Mouse (Mus musculus): Measurements from ENCODE around the gene Sprr2a2. TPM values are rescaled to one million over a fixed set of nuclear protein-coding genes. Genes with fewer than 3 reads are reported as not detected.

The Sprr2a2 gene
- 0.20 TPM for polyA plus RNA-seq (2014; fragmentation: Illumina TruSeq; extraction: RNeasy Lipid Tissue Mini Kit (QIAGEN cat#74804))

GRCm38 (mm10) chr3:92215569-92215968, at the start of gene Sprr2a2, which contains the start of gene Sprr2a1:
Gene Sprr2a2, plus strand, starts transcription at chr3:92215920.
Gene Sprr2a1, plus strand, starts transcription at chr3:92215799.

DNA sequence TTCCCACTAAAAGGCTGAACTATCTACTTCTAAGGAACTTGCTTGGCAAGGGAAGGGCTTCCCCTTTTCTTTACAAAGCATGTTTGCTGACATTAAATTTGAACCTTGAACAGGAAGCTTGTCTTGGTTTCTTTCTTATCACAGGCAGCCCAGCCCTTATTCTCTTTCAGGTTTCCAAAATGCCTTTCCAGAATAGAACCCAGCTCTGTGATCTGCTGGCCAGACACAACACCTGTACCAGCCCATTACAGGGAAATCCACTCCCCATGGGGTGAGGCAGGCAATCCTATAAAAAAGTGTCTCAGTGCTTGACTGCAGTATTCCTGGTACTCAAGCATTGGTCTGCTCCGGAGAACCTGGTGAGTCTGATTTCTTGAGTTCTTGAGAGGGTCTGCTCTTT, 69.4 kb downstream of the Sprr2a2 start, which contains the start of gene Sprr2a3:
Gene Sprr2a3, plus strand, starts transcription at position 317 of the 400 bp plus-strand sequence.

Other genes starting within 250 kb of the Sprr2a2 start
- gene Pglyrp3, start 201.3 kb upstream of the Sprr2a2 start, polyA plus RNA-seq (2014; fragmentation: Illumina TruSeq; extraction: RNeasy Lipid Tissue Mini Kit (QIAGEN cat#74804)) = not detected
- not detected for gene Lor, start 132.8 kb upstream of the Sprr2a2 start, polyA plus RNA-seq (2014; fragmentation: Illumina TruSeq; extraction: RNeasy Lipid Tissue Mini Kit (QIAGEN cat#74804))
- gene Prr9, start 92.0 kb upstream of the Sprr2a2 start, polyA plus RNA-seq (2014; fragmentation: Illumina TruSeq; extraction: RNeasy Lipid Tissue Mini Kit (QIAGEN cat#74804)) = not detected
- gene Lelp1, start 73.2 kb upstream of the Sprr2a2 start, polyA plus RNA-seq (2014; fragmentation: Illumina TruSeq; extraction: RNeasy Lipid Tissue Mini Kit (QIAGEN cat#74804)) = not detected
- gene Sprr2a1, start 121 bp upstream of the Sprr2a2 start, polyA plus RNA-seq (2014; fragmentation: Illumina TruSeq; extraction: RNeasy Lipid Tissue Mini Kit (QIAGEN cat#74804)) = not detected
- not detected for gene Sprr2a3, start 69.5 kb downstream of the Sprr2a2 start, polyA plus RNA-seq (2014; fragmentation: Illumina TruSeq; extraction: RNeasy Lipid Tissue Mini Kit (QIAGEN cat#74804))
- gene Sprr2b, start 100.7 kb downstream of the Sprr2a2 start, polyA plus RNA-seq (2014; fragmentation: Illumina TruSeq; extraction: RNeasy Lipid Tissue Mini Kit (QIAGEN cat#74804)) = not detected
- not detected for gene Sprr2d, start 123.2 kb downstream of the Sprr2a2 start, polyA plus RNA-seq (2014; fragmentation: Illumina TruSeq; extraction: RNeasy Lipid Tissue Mini Kit (QIAGEN cat#74804))
- gene Sprr2e, start 136.2 kb downstream of the Sprr2a2 start, polyA plus RNA-seq (2014; fragmentation: Illumina TruSeq; extraction: RNeasy Lipid Tissue Mini Kit (QIAGEN cat#74804)) = not detected
- not detected for gene Sprr2f, start 149.3 kb downstream of the Sprr2a2 start, polyA plus RNA-seq (2014; fragmentation: Illumina TruSeq; extraction: RNeasy Lipid Tissue Mini Kit (QIAGEN cat#74804))
- gene Sprr2h, start 169.8 kb downstream of the Sprr2a2 start, polyA plus RNA-seq (2014; fragmentation: Illumina TruSeq; extraction: RNeasy Lipid Tissue Mini Kit (QIAGEN cat#74804)) = not detected
- gene Sprr2i, start 192.1 kb downstream of the Sprr2a2 start, polyA plus RNA-seq (2014; fragmentation: Illumina TruSeq; extraction: RNeasy Lipid Tissue Mini Kit (QIAGEN cat#74804)) = not detected
- gene Sprr2j-ps, start 202.2 kb downstream of the Sprr2a2 start, polyA plus RNA-seq (2014; fragmentation: Illumina TruSeq; extraction: RNeasy Lipid Tissue Mini Kit (QIAGEN cat#74804)) = not detected
- 5.8 TPM for gene Gm9774, start 213.5 kb downstream of the Sprr2a2 start, polyA plus RNA-seq (2014; fragmentation: Illumina TruSeq; extraction: RNeasy Lipid Tissue Mini Kit (QIAGEN cat#74804))
- not detected for gene Sprr2k, start 216.7 kb downstream of the Sprr2a2 start, polyA plus RNA-seq (2014; fragmentation: Illumina TruSeq; extraction: RNeasy Lipid Tissue Mini Kit (QIAGEN cat#74804))
- gene Sprr1b, start 222.9 kb downstream of the Sprr2a2 start, polyA plus RNA-seq (2014; fragmentation: Illumina TruSeq; extraction: RNeasy Lipid Tissue Mini Kit (QIAGEN cat#74804)) = not detected
- not detected for gene Sprr3, start 242.8 kb downstream of the Sprr2a2 start, polyA plus RNA-seq (2014; fragmentation: Illumina TruSeq; extraction: RNeasy Lipid Tissue Mini Kit (QIAGEN cat#74804))